Mouse (Mus musculus): Measurements from ENCODE around the gene Aplp2. TPM values are rescaled to one million over a fixed set of nuclear protein-coding genes. Genes with fewer than 3 reads are reported as not detected.
A peak's percentile ranks its signal among the peaks of the same experiment; 100 is the strongest.

Gene Aplp2
- total RNA-seq, 2 experiments from 2014 or later, result 440 to 478 TPM

- DNase-seq, result peak; percentile 21 to 26
Observed at GRCm38 (mm10) chr9:31225808-31226207, 14.2 kb upstream of the Aplp2 start.

GRCm38 (mm10) chr9:31223475-31223874 is 11.9 kb upstream of the Aplp2 start:
- no peak for DNase-seq

GRCm38 (mm10) chr9:31221170-31221569 is 9.6 kb upstream of the Aplp2 start:
- no peak for DNase-seq

GRCm38 (mm10) chr9:31217631-31218380 is 6.2 kb upstream of the Aplp2 start:
- DNase-seq, result no peak

- no peak for DNase-seq
Observed at GRCm38 (mm10) chr9:31212500-31213008, 939 bp upstream of the Aplp2 start.

GRCm38 (mm10) chr9:31210749-31211689 is 596 bp downstream of the Aplp2 start:
- DNase-seq, result peak; percentile 34 to 41

GRCm38 (mm10) chr9:31210163-31210562 is 1.5 kb downstream of the Aplp2 start:
- no peak for DNase-seq

GRCm38 (mm10) chr9:31209502-31209901 is 2.1 kb downstream of the Aplp2 start:
- DNase-seq, result no peak

- peak in 1 of 2 experiments; percentile 18 for DNase-seq
Observed at GRCm38 (mm10) chr9:31207732-31208131, 3.9 kb downstream of the Aplp2 start.

- no peak for DNase-seq
Observed at GRCm38 (mm10) chr9:31204722-31205121, 6.9 kb downstream of the Aplp2 start.

GRCm38 (mm10) chr9:31203571-31204210 is 7.9 kb downstream of the Aplp2 start:
- peak; percentile 10 to 28 for DNase-seq

GRCm38 (mm10) chr9:31203068-31203467 is 8.5 kb downstream of the Aplp2 start:
- no peak for DNase-seq

- DNase-seq, result no peak
Observed at GRCm38 (mm10) chr9:31198614-31199013, 13.0 kb downstream of the Aplp2 start.

- no peak for DNase-seq
Observed at GRCm38 (mm10) chr9:31197782-31198181, 13.8 kb downstream of the Aplp2 start.

GRCm38 (mm10) chr9:31196742-31197141 is 14.9 kb downstream of the Aplp2 start:
- DNase-seq, result no peak

- no peak for DNase-seq
Observed at GRCm38 (mm10) chr9:31195573-31195972, 16.0 kb downstream of the Aplp2 start.

- no peak for DNase-seq
Observed at GRCm38 (mm10) chr9:31192378-31192777, 19.2 kb downstream of the Aplp2 start.

GRCm38 (mm10) chr9:31191543-31191942 is 20.1 kb downstream of the Aplp2 start:
- DNase-seq, result no peak

- DNase-seq, result no peak
Observed at GRCm38 (mm10) chr9:31189194-31189593, 22.4 kb downstream of the Aplp2 start.

GRCm38 (mm10) chr9:31184439-31184838 is 27.2 kb downstream of the Aplp2 start:
- no peak for DNase-seq

GRCm38 (mm10) chr9:31183061-31183460 is 28.6 kb downstream of the Aplp2 start:
- no peak for DNase-seq

GRCm38 (mm10) chr9:31181291-31182085 is 30.1 kb downstream of the Aplp2 start:
- no peak for DNase-seq

All from layer of hippocampus, postnatal 36 days (tissue).